Mouse (Mus musculus) lung, embryonic 14.5 days (tissue): ENCODE measurements around the gene Entpd1. TPM values are rescaled to one million over a fixed set of nuclear protein-coding genes. Genes with fewer than 3 reads are reported as not detected.

Experiments
- ATAC-seq: fragments of 200-750 bp; cut with Nextera tagmentation; 2 replicates; pipeline ENCODE4 v1.8.0; 2017; ENCODE audit warnings: mild to moderate bottlenecking, moderate TSS enrichment, moderate library complexity; ENCODE audit not compliant: insufficient read depth
- DNase-seq: peaks from one replicate; pipeline ENCODE4 v3.0.0-alpha.2; 2015
- H3K27ac ChIP-seq: fragments of 300-500 bp; sonication (generic); 2 replicates; pipeline ENCODE4 v1.5.1; 2014; ENCODE audit warnings: low read depth, mild to moderate bottlenecking, moderate library complexity
- H3K27me3 ChIP-seq: fragments of 300-500 bp; sonication (generic); 2 replicates; pipeline ENCODE4 v1.6.1; 2014; ENCODE audit warnings: low read length, control low read depth; ENCODE audit not compliant: insufficient read depth
- H3K36me3 ChIP-seq: fragments of 300-500 bp; sonication (generic); 2 replicates; pipeline ENCODE4 v1.6.1; 2014; ENCODE audit warnings: control low read depth; ENCODE audit not compliant: insufficient read depth
- H3K4me1 ChIP-seq: fragments of 300-500 bp; sonication (generic); 2 replicates; pipeline ENCODE4 v1.6.1; 2014; ENCODE audit warnings: antibody characterized with exemption, control low read depth; ENCODE audit not compliant: insufficient read depth
- H3K4me2 ChIP-seq: fragments of 300-500 bp; sonication (generic); 2 replicates; pipeline ENCODE4 v1.6.1; 2014; ENCODE audit warnings: mild to moderate bottlenecking
- H3K4me3 ChIP-seq: fragments of 300-500 bp; sonication (generic); 2 replicates; pipeline ENCODE4 v1.5.1; 2014; ENCODE audit warnings: low read depth, low read length
- H3K9ac ChIP-seq: fragments of 300-500 bp; sonication (generic); 2 replicates; pipeline ENCODE4 v1.6.1; 2014
- H3K9me3 ChIP-seq: fragments of 300-500 bp; sonication (generic); 2 replicates; pipeline ENCODE4 v1.6.1; 2016; ENCODE audit warnings: low read depth, low read length, control low read depth
- CTCF ChIP-seq: IDR thresholded peaks from 2 replicates; pipeline ENCODE4 v1.5.1; 2016; ENCODE audit warnings: antibody characterized with exemption, low read depth
- WGBS: fragments of 180-500 bp; shearing (Covaris S2); extraction: QIAGEN DNeasy Blood & Tissue Kit; methylation state at CpG from one replicate; pipeline ENCODE4 v1.1.7; 2014; 5-methylcytosine and 5-hydroxymethylcytosine counted together
- polyA plus RNA-seq: library from polyadenylated mRNA; unstranded; fragments of >200 nt; fragmentation: Nextera tagmentation; extraction: Ambion mirVana; gene quantifications from 2 replicates; pipeline ENCODE4 v1.2.1, GENCODE M21; 2014

Gene Entpd1
- polyA plus RNA-seq, 1 experiment from 2014 or later: 12.7 TPM

DNA sequence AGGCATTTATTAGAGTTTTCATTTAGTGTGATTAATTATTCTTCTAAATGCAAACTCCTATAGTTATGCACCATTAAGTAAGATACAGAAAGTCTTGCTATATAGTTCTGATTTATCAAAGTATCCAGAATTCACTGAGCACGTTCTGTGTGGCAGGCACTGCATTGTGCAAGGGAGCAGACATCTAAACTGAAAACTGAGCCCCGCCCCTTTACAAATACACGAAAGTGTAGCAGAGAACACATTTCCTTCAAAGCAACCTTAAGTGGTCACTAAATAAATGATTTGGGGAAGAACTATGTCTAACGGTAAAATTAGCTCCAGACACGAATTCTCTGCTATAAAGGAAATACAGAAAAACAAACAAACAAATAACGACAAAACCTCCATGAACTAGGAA is 46.1 kb downstream of the Entpd1 start:
- H3K4me3 ChIP-seq: no peak overlapping the region
- TF ChIP-seq CTCF: no peak
- H3K36me3 ChIP-seq: no peaks in the 10 kb centered on the region
- H3K4me2 ChIP-seq: no peak overlapping the region
- WGBS: 39% methylated on average over 6 of the region's 6 CpGs
- no peak for ATAC-seq
- no peak for DNase-seq
- H3K9ac ChIP-seq: no peak overlapping the region
- no peak overlapping the region for H3K27ac ChIP-seq
- peaks cover 15% of the 10 kb centered on the region for H3K4me1 ChIP-seq
- no peaks in the 10 kb centered on the region for H3K9me3 ChIP-seq
- H3K27me3 ChIP-seq: no peaks in the 10 kb centered on the region; the same call in 1 of the 2 replicates

DNA sequence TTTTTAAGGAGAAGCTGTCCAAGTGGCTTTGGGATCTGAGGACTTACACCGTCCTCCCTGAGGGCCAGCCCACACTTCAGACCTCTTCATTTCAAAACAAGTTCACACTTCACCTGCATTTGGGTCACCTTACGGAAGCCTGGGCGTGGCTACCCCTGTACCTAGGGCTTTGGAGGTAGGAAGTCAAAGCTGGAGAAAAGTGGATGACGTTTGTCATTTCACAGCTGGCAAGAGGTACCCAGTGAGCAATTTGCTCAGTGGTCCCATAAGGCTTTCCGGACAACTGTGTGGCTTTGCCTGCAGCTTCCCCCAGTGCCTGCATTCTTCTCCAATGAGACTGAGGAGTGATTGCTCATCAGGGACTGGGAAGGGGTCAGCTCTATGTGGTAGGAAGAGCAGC is 46.8 kb downstream of the Entpd1 start:
- H3K9me3 ChIP-seq: no peaks in the 10 kb centered on the region
- 36% methylated on average over 5 of the region's 5 CpGs for WGBS
- H3K4me3 ChIP-seq: no peak overlapping the region; the same call in 1 of the 2 replicates
- DNase-seq: peak; percentile 34
- H3K4me2 ChIP-seq: peak overlapping the region; percentile 62
- H3K27ac ChIP-seq: no peak overlapping the region
- TF ChIP-seq CTCF: no peak
- H3K4me1 ChIP-seq: peaks cover 19% of the 10 kb centered on the region
- no peaks in the 10 kb centered on the region; the same call in 1 of the 2 replicates for H3K27me3 ChIP-seq
- no peaks in the 10 kb centered on the region for H3K36me3 ChIP-seq
- no peak overlapping the region; the same call in 1 of the 2 replicates for H3K9ac ChIP-seq
- no peak for ATAC-seq

DNA sequence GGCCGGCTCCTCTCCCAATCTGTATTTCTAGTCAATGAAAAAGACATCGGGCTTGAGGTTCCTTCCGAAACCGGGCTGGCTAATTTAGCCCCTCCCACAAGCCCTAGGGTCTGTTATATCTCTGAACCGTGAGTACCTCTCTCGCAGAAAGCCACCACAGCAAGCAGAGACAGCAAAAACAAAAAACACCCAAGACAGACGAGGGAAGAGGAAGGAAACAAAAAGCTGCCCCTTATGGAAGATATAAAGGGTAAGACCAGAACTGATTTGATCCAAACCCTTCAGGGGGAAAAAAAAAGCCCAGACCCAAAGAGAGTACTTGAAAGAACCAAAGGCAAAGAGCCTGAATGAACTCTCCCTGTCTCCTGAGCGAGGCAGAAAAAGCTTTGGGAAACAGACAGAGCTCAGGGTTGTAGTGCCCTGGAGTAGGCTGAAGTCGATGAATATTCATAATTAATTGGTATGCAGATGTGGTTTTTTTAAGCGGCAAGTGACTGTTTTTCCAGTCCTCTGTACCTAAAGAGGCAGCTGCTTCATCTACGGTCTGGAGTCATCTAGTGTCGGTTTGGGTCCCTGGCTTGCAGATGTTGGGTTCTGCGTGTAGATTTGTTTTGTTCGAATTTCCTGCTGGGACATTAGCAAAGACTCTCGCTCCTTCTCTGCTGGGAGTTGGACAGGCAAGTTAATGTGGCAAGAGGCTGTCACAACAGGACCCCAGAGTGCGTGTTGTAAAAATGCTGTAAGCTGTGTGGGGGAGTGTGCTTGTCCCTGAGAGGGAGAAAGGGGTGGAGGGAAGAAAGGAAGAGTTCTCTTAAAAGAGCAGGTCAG is 47.7 kb downstream of the Entpd1 start:
- H3K27me3 ChIP-seq: no peaks in the 10 kb centered on the region; the same call in 1 of the 2 replicates
- H3K9ac ChIP-seq: peak overlapping the region; percentile 54
- H3K9me3 ChIP-seq: no peaks in the 10 kb centered on the region
- H3K4me2 ChIP-seq: peak overlapping the region; percentile 62
- no peaks in the 10 kb centered on the region for H3K36me3 ChIP-seq
- H3K27ac ChIP-seq: peak overlapping the region; percentile 75
- no peak for TF ChIP-seq CTCF
- ATAC-seq (no peak), DNase-seq (peak; percentile 59)
- H3K4me3 ChIP-seq: peak overlapping the region; percentile 34
- H3K4me1 ChIP-seq: peaks cover 19% of the 10 kb centered on the region
- 2% methylated on average over 16 of the region's 16 CpGs for WGBS

DNA sequence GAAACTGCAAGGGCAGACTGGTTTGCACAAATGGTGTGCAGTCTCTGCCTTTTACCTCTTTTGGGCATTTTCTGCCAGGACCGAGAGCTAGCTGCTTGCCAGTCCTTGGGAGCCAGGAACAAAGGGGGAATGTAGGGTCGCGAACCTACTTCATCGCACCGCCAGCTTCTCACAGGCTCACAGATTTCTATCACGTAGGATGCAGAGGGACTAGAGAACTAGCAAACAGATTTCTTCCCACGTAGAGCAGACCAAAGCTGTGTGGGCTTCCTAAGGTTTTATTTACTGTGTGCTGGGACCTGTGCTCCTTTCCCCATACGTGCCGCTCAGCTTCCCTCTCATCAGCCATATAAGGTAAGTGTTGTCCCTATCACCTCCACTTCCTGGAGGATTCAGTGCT is 48.3 kb downstream of the Entpd1 start:
- peak overlapping the region; percentile 34 for H3K4me3 ChIP-seq
- H3K4me2 ChIP-seq: peak overlapping the region; percentile 62
- no peaks in the 10 kb centered on the region for H3K36me3 ChIP-seq
- no peak for TF ChIP-seq CTCF
- DNase-seq: no peak
- peak overlapping the region; percentile 54 for H3K9ac ChIP-seq
- peaks cover 19% of the 10 kb centered on the region for H3K4me1 ChIP-seq
- ATAC-seq: no peak
- no peaks in the 10 kb centered on the region for H3K9me3 ChIP-seq
- H3K27ac ChIP-seq: peak overlapping the region; percentile 75; the same call in 1 of the 2 replicates
- 14% methylated on average over 9 of the region's 9 CpGs for WGBS
- H3K27me3 ChIP-seq: no peaks in the 10 kb centered on the region; the same call in 1 of the 2 replicates

DNA sequence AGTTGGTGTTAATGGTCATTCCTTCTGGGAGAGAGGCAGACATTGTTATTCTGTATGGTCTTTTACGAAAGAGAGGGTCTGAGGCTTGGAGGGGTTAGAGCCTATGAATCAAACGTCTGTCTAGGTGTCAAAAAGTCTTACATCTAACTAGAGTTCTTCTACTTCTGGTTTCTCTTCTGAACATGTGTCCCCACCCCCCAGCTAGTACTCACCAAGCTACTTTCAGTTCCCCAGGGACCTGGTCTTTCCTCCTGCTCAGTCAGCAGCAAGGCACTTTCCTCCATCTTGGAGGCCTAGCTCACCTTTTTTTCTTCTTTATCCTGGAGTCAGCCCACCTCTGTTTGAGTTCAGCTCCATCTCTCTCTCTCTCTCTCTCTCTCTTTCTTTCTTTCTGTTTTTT is 48.9 kb downstream of the Entpd1 start:
- 80% methylated on average over 2 of the region's 2 CpGs for WGBS
- TF ChIP-seq CTCF: no peak
- Histone ChIP-seq H3K4me1 (peaks cover 19% of the 10 kb centered on the region), H3K9ac (no peak overlapping the region), H3K9me3 (no peaks in the 10 kb centered on the region), H3K27ac (no peak overlapping the region), H3K4me2 (peak overlapping the region; percentile 62), H3K4me3 (peak overlapping the region; percentile 34; the same call in 1 of the 2 replicates), H3K27me3 (no peaks in the 10 kb centered on the region; the same call in 1 of the 2 replicates), H3K36me3 (no peaks in the 10 kb centered on the region)
- ATAC-seq: no peak
- no peak for DNase-seq

DNA sequence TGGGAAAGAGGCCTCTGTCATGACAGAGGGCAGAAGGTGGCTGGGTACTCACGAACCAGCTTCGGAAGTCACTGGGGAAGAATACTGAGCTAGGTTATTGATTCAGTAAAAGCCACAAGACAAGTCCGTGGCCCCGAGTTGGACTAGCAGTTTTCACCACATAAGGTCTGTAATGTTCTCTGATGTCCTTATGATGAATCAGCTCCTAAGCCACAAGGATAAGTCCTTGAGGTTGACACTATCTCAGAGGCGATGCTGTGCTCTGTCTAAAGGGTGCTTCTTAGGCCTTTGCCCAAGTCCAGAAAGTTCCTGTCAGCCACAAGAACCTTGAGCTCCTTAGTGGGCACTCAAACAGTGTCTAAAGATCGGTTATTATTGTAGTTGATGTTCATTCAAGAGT is 49.7 kb downstream of the Entpd1 start:
- Histone ChIP-seq H3K9ac (no peak overlapping the region), H3K4me1 (peaks cover 19% of the 10 kb centered on the region), H3K9me3 (no peaks in the 10 kb centered on the region), H3K4me2 (peak overlapping the region; percentile 62), H3K4me3 (no peak overlapping the region), H3K36me3 (no peaks in the 10 kb centered on the region), H3K27ac (peak overlapping the region; percentile 4; the same call in 1 of the 2 replicates), H3K27me3 (no peaks in the 10 kb centered on the region; the same call in 1 of the 2 replicates)
- DNase-seq (no peak), ATAC-seq (no peak)
- WGBS: 83% methylated on average over 6 of the region's 6 CpGs
- TF ChIP-seq CTCF: no peak

DNA sequence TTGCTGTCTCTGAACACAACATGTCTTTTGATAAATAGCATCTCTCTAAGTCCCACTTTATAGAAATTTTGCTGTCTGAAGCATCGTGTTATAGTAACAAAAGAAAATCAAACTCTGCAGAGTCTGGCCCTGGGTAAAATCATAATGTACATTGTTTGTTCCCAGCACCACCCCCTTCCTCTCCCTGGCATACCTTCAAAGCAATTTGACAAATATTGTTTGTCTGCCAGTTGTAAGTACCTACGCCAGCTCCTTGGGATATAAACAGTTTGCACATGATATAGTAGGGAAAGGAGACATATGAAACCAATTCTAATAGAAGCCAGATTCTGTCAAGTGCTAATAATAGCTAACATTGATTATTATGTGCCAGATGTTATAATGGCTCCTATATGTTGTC is 50.6 kb downstream of the Entpd1 start:
- H3K9me3 ChIP-seq: no peaks in the 10 kb centered on the region
- peak overlapping the region; percentile 46 for H3K27ac ChIP-seq
- 32% methylated on average over 2 of the region's 2 CpGs for WGBS
- H3K36me3 ChIP-seq: no peaks in the 10 kb centered on the region
- no peaks in the 10 kb centered on the region; the same call in 1 of the 2 replicates for H3K27me3 ChIP-seq
- DNase-seq (peak; percentile 66), ATAC-seq (peak; percentile 48; the same call in 1 of the 2 replicates)
- H3K4me2 ChIP-seq: peak overlapping the region; percentile 25; the same call in 1 of the 2 replicates
- H3K9ac ChIP-seq: no peak overlapping the region
- TF ChIP-seq CTCF: no peak
- no peak overlapping the region for H3K4me3 ChIP-seq
- peaks cover 19% of the 10 kb centered on the region for H3K4me1 ChIP-seq
